Mouse (Mus musculus) brain, embryonic 14.5 days (tissue): ENCODE measurements around the gene Paqr9.

Source experiments
- CTCF ChIP-seq: fragments of 200-500 bp; IDR thresholded peaks from 2 replicates; pipeline ENCODE4 v1.5.1; 2012; ENCODE audit warnings: inconsistent platforms, mild to moderate bottlenecking, moderate library complexity, borderline replicate concordance; ENCODE audit not compliant: insufficient read depth, insufficient read length; ENCODE audit errors: extremely low read depth
- POLR2A ChIP-seq: fragments of 200-500 bp; IDR thresholded peaks from 2 replicates; pipeline ENCODE4 v1.6.1; 2012; ENCODE audit warnings: mild to moderate bottlenecking, inconsistent platforms, borderline replicate concordance; ENCODE audit not compliant: poor library complexity, insufficient read depth, insufficient read length, severe bottlenecking; ENCODE audit errors: extremely low read depth

- TF ChIP-seq POLR2A: peak; percentile 14; the same call in 1 of the 2 replicates
- TF ChIP-seq CTCF: peak; percentile 30; the same call in 1 of the 2 replicates
These were observed 47.8 kb upstream of the Paqr9 start, which contains the start of gene U2surp for GRCm38 (mm10) chr9:95511472-95512330.
